In the genomic region with DNA sequence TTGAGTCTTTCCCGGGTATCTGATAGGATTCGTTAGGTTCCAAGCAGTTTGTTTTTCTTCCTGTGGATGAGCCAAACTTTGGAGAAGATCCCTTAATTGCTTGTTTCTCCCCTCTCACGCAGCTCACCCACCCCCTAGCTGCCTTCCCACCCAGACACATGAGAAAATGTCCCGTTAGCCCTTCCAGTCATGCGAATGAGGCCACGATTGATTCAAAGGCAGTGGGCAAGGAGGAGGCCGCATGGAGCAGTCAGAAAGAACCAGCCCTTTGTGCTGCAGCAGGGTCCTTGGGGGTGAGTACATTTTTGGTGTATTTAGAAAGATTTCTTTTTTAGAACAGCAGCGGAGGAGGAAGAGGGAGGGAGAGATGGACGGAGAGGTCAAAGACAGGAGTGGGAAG, we compare ENCODE assay signal across 14 mouse cellular contexts. TPM values are rescaled to one million over a fixed set of nuclear protein-coding genes. Genes with fewer than 3 reads are reported as not detected.
DNase-seq lines count a peak whose midpoint lies in the region; ATAC-seq and TF ChIP-seq lines count a peak whose summit lies in the region.
"Had no signal": no experiment of that assay in that cellular context is flagged by ENCODE, and none has a peak within 500 bp of the region (broad histone marks: within the 10 kb centered on the region; RNA-seq: fewer than 3 reads in every experiment).

No protein-coding gene starts in this region.

- H3K4me2 ChIP-seq in hindbrain, embryonic 11.5 days (replicated peaks; ENCODE audit: low read depth, low read length), result no peak overlapping the region
- H3K4me2 ChIP-seq in liver, embryonic 13.5 days, result no peak overlapping the region
- H3K4me2 ChIP-seq in embryonic facial prominence, embryonic 15.5 days (replicated peaks), result no peak overlapping the region
- H3K4me2 ChIP-seq: midbrain, embryonic 12.5 days had no signal

- peaks cover 50% of the 10 kb centered on the region for H3K27me3 ChIP-seq in hindbrain, embryonic 10.5 days (ENCODE audit: insufficient read depth, poor library complexity, severe bottlenecking)
- peaks cover 12% of the 10 kb centered on the region for H3K27me3 ChIP-seq in hindbrain, embryonic 11.5 days (ENCODE audit: control insufficient read depth, insufficient read depth, low read length)
- H3K27me3 ChIP-seq in liver, embryonic 13.5 days, result peaks cover 18% of the 10 kb centered on the region
- no peaks in the 10 kb centered on the region for H3K27me3 ChIP-seq in embryonic facial prominence, embryonic 15.5 days
- no peaks in the 10 kb centered on the region for H3K27me3 ChIP-seq in small intestine, adult 2 months (ENCODE audit: control insufficient read depth, insufficient read depth, low read length)

- H3K4me1 ChIP-seq in hindbrain, embryonic 10.5 days (replicated peaks), result peaks cover 60% of the 10 kb centered on the region
- peaks cover 2% of the 10 kb centered on the region; the same call in 1 of the 2 replicates for H3K4me1 ChIP-seq in hindbrain, embryonic 11.5 days (replicated peaks; ENCODE audit: control insufficient read depth, insufficient read depth, low read length)
- peaks cover 47% of the 10 kb centered on the region for H3K4me1 ChIP-seq in liver, embryonic 13.5 days (replicated peaks)
- peaks cover 48% of the 10 kb centered on the region for H3K4me1 ChIP-seq in embryonic facial prominence, embryonic 15.5 days
- peaks cover 28% of the 10 kb centered on the region for H3K4me1 ChIP-seq in small intestine, adult 2 months (ENCODE audit: control insufficient read depth, insufficient read depth, insufficient read length, low read length)

- ATAC-seq in hindbrain, embryonic 11.5 days (ENCODE audit: low FRiP score), result no peak
- no peak for ATAC-seq in liver, embryonic 13.5 days (ENCODE audit: low read depth)
- no peak for ATAC-seq in embryonic facial prominence, embryonic 15.5 days (ENCODE audit: insufficient number of reproducible peaks, low FRiP score, low TSS enrichment, low read depth)

- TF ChIP-seq CTCF in small intestine, adult 2 months (IDR thresholded peaks at IDR 0.05; ENCODE audit: extremely low read depth, insufficient read length, insufficient replicate concordance, low read depth, low read length), result no peak; the same call in 1 of the 2 replicates

- no peak for TF ChIP-seq POLR2A in small intestine, adult 2 months (IDR thresholded peaks at IDR 0.05; ENCODE audit: low read depth, low read length)

- H3K27ac ChIP-seq in hindbrain, embryonic 10.5 days, result 0 out of 2 replicates have a peak overlapping the region, but pooled peaks have one; percentile 64
- no peak overlapping the region for H3K27ac ChIP-seq in hindbrain, embryonic 11.5 days (ENCODE audit: low read depth, low read length)
- H3K27ac ChIP-seq in liver, embryonic 13.5 days, result peak overlapping the region; percentile 18; the same call in 1 of the 2 replicates
- peak overlapping the region; percentile 93; the same call in 1 of the 2 replicates for H3K27ac ChIP-seq in embryonic facial prominence, embryonic 15.5 days (replicated peaks)
- peak overlapping the region; percentile 32 for H3K27ac ChIP-seq in small intestine, adult 2 months (ENCODE audit: insufficient read depth, low read depth, low read length)
- H3K27ac ChIP-seq: midbrain, embryonic 12.5 days had no signal

- DNase-seq in hindbrain, embryonic 10.5 days (ENCODE audit: low spot score), result no peak
- DNase-seq in hindbrain, embryonic 11.5 days (ENCODE audit: low spot score), result no peak
- DNase-seq in liver, embryonic 13.5 days, result no peak
- DNase-seq in liver, result no peak
- no peak for DNase-seq in B cell, adult 2 months
- no peak for DNase-seq in natural killer cell, adult 2 months (ENCODE audit: low spot score in 2 of 2)
- DNase-seq: cerebellum, adult 18-20 months; heart, postnatal 4 days; kidney, adult 11 months; lung, postnatal 10 days; right cerebral cortex, postnatal 25 days had no signal

- no peak overlapping the region for H3K9ac ChIP-seq in hindbrain, embryonic 11.5 days (ENCODE audit: low read depth, low read length)
- no peak overlapping the region for H3K9ac ChIP-seq in liver, embryonic 13.5 days
- no peak overlapping the region for H3K9ac ChIP-seq in embryonic facial prominence, embryonic 15.5 days
- H3K9ac ChIP-seq: midbrain, embryonic 12.5 days had no signal

- 48% methylated on average over 9 of the region's 9 CpGs for WGBS in hindbrain, embryonic 10.5 days
- WGBS in hindbrain, embryonic 11.5 days, result 49% methylated on average over 9 of the region's 9 CpGs
- WGBS in liver, embryonic 13.5 days (ENCODE audit: insufficient replicate concordance), result 74% methylated on average over 9 of the region's 9 CpGs
- 41% methylated on average over 9 of the region's 9 CpGs for WGBS in embryonic facial prominence, embryonic 15.5 days
- WGBS in small intestine, adult 2 months, result 79% methylated on average over 9 of the region's 9 CpGs

- H3K36me3 ChIP-seq in hindbrain, embryonic 10.5 days, result no peaks in the 10 kb centered on the region
- no peaks in the 10 kb centered on the region for H3K36me3 ChIP-seq in hindbrain, embryonic 11.5 days (ENCODE audit: control insufficient read depth, insufficient read depth, low read length)
- no peaks in the 10 kb centered on the region for H3K36me3 ChIP-seq in liver, embryonic 13.5 days
- no peaks in the 10 kb centered on the region for H3K36me3 ChIP-seq in embryonic facial prominence, embryonic 15.5 days
- no peaks in the 10 kb centered on the region for H3K36me3 ChIP-seq in small intestine, adult 2 months (ENCODE audit: control insufficient read depth, insufficient read depth, low read length)
- H3K36me3 ChIP-seq: midbrain, embryonic 12.5 days had no signal

- H3K4me3 ChIP-seq in hindbrain, embryonic 10.5 days, result no peak overlapping the region
- H3K4me3 ChIP-seq in hindbrain, embryonic 11.5 days (ENCODE audit: low read depth, low read length), result no peak overlapping the region
- no peak overlapping the region for H3K4me3 ChIP-seq in liver, embryonic 13.5 days (replicated peaks)
- H3K4me3 ChIP-seq in embryonic facial prominence, embryonic 15.5 days (replicated peaks), result no peak overlapping the region
- H3K4me3 ChIP-seq in small intestine, adult 2 months (ENCODE audit: low read depth, low read length), result peak overlapping the region; percentile 14; the same call in 1 of the 2 replicates
- H3K4me3 ChIP-seq: midbrain, embryonic 12.5 days had no signal

- H3K9me3 ChIP-seq in hindbrain, embryonic 10.5 days, result peaks cover 8% of the 10 kb centered on the region; the same call in 1 of the 2 replicates
- no peaks in the 10 kb centered on the region for H3K9me3 ChIP-seq in hindbrain, embryonic 11.5 days (ENCODE audit: control insufficient read depth, low read length)
- H3K9me3 ChIP-seq in liver, embryonic 13.5 days (replicated peaks), result no peaks in the 10 kb centered on the region
- no peaks in the 10 kb centered on the region for H3K9me3 ChIP-seq in embryonic facial prominence, embryonic 15.5 days (replicated peaks)
- H3K9me3 ChIP-seq: midbrain, embryonic 12.5 days had no signal

RNA-seq across cellular contexts. Expression of a gene that starts 25.5 kb away (rescaled TPM):
- polyA plus RNA-seq in hindbrain, embryonic 10.5 days (2016; fragmentation: Nextera tagmentation; extraction: Ambion mirVana), result 34.9 and 43.0 TPM in 2 replicates
- 34.7 and 41.4 TPM in 2 replicates for polyA plus RNA-seq in hindbrain, embryonic 11.5 days (2014; fragmentation: Nextera tagmentation; extraction: Ambion mirVana)
- 27.4 and 29.3 TPM in 2 replicates for polyA plus RNA-seq in liver, embryonic 13.5 days (2015; fragmentation: Nextera tagmentation; extraction: Ambion mirVana)
- 91.2 and 96.9 TPM in 2 replicates for polyA plus RNA-seq in embryonic facial prominence, embryonic 15.5 days (2015; fragmentation: Nextera tagmentation; extraction: Ambion mirVana)
- 21.4 and 35.7 TPM in 2 replicates for polyA plus RNA-seq in small intestine, adult 2 months (2012; rRNA removed)

RNA-seq across cellular contexts. Expression of a gene that starts 45.5 kb away (rescaled TPM):
- polyA plus RNA-seq in hindbrain, embryonic 10.5 days (2016; fragmentation: Nextera tagmentation; extraction: Ambion mirVana), result 1.9 and 2.1 TPM in 2 replicates
- polyA plus RNA-seq in hindbrain, embryonic 11.5 days (2014; fragmentation: Nextera tagmentation; extraction: Ambion mirVana), result 0.82 and 2.4 TPM in 2 replicates
- polyA plus RNA-seq in liver, embryonic 13.5 days (2015; fragmentation: Nextera tagmentation; extraction: Ambion mirVana), result 0.09 and 0.10 TPM in 2 replicates
- polyA plus RNA-seq in embryonic facial prominence, embryonic 15.5 days (2015; fragmentation: Nextera tagmentation; extraction: Ambion mirVana), result 131 and 142 TPM in 2 replicates
- 0.11 and 0.79 TPM in 2 replicates for polyA plus RNA-seq in small intestine, adult 2 months (2012; rRNA removed)

RNA-seq across cellular contexts. Expression of a gene that starts 55.0 kb away (rescaled TPM):
- polyA plus RNA-seq in hindbrain, embryonic 10.5 days (2016; fragmentation: Nextera tagmentation; extraction: Ambion mirVana), result 0.09 TPM in 1 of 2 replicates, not detected in the other
- not detected in 2 replicates for polyA plus RNA-seq in hindbrain, embryonic 11.5 days (2014; fragmentation: Nextera tagmentation; extraction: Ambion mirVana)
- not detected in 2 replicates for polyA plus RNA-seq in liver, embryonic 13.5 days (2015; fragmentation: Nextera tagmentation; extraction: Ambion mirVana)
- 11.2 and 12.7 TPM in 2 replicates for polyA plus RNA-seq in embryonic facial prominence, embryonic 15.5 days (2015; fragmentation: Nextera tagmentation; extraction: Ambion mirVana)
- polyA plus RNA-seq in small intestine, adult 2 months (2012; rRNA removed), result 0.55 and 1.2 TPM in 2 replicates
- polyA plus RNA-seq: midbrain, embryonic 12.5 days had no signal

Comparison
In these comparisons a context has a peak if more than half of its experiments do, and no peak if none do; other contexts are left out.
1. RNA of a gene that starts 45.5 kb away (polyA plus RNA-seq): 131 to 142 TPM in embryonic facial prominence, embryonic 15.5 days; 0.82 to 2.4 TPM in hindbrain, embryonic 11.5 days, 1.9 to 2.1 TPM in hindbrain, embryonic 10.5 days, 0.11 to 0.79 TPM in small intestine, adult 2 months and 0.09 to 0.10 TPM in liver, embryonic 13.5 days; every median in the first group is over 10 times any median in the second.